Mouse (Mus musculus): ENCODE data around the gene Trim33. TPM values are rescaled to one million over a fixed set of nuclear protein-coding genes. Genes with fewer than 3 reads are reported as not detected.

The Trim33 gene
- total and polyA plus RNA-seq, 2 experiments from 2014 or later = 5.5 to 22.8 TPM

DNA sequence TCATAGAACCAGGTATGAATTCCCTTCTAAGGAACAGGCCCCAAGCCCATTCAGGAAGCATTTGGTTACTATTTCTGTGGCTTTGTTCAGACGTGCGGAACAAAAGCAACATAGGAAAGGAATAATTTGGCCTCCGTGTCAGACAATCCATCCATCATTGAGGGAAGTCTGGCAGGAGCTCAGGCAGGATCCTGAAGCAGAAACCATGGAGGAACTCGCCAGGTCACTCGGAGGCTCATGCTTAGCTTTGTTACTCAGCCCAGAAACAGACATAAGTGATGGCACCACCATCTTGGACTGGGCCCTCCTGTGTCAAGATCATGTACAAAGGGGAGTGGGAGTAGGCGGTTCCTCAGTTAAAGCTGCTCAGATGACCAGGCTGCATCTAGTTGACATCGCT is 82.1 kb downstream of the Trim33 start:
- 0 out of 2 replicates have a peak, but pooled peaks cover 4% of the 10 kb centered on the region for H3K36me3 ChIP-seq (replicated peaks; ENCODE audit: control insufficient read depth, insufficient read depth, low read length)
- H3K27me3 ChIP-seq (ENCODE audit: control insufficient read depth, insufficient read depth, low read length) = no peaks in the 10 kb centered on the region
- no peak overlapping the region for H3K27ac ChIP-seq (ENCODE audit: low read depth)
- no peaks in the 10 kb centered on the region for H3K9me3 ChIP-seq (replicated peaks; ENCODE audit: control insufficient read depth, low read length)
- H3K4me1 ChIP-seq (ENCODE audit: control insufficient read depth, insufficient read depth) = no peaks in the 10 kb centered on the region
- TF ChIP-seq EP300 (IDR thresholded peaks at IDR 0.05; ENCODE audit: low read depth) = no peak
- no peak overlapping the region for H3K9ac ChIP-seq (replicated peaks; ENCODE audit: low read depth, low read length)
- no peak for ATAC-seq (ENCODE audit: insufficient read depth, low read depth)
- H3K4me2 ChIP-seq (ENCODE audit: low read depth, low read length) = no peak overlapping the region
- no peak overlapping the region for H3K4me3 ChIP-seq (ENCODE audit: low read depth, low read length)
- WGBS = 80% methylated on average over 7 of the region's 7 CpGs
- DNase-seq (ENCODE audit: low spot score) = no peak

- no peak overlapping the region for H3K9ac ChIP-seq (replicated peaks; ENCODE audit: low read depth, low read length)
- H3K36me3 ChIP-seq (replicated peaks; ENCODE audit: control insufficient read depth, insufficient read depth, low read length) = no peaks in the 10 kb centered on the region
- H3K9me3 ChIP-seq (replicated peaks; ENCODE audit: control insufficient read depth, low read length) = no peaks in the 10 kb centered on the region
- TF ChIP-seq EP300 (IDR thresholded peaks at IDR 0.05; ENCODE audit: low read depth) (no peak), CTCF (IDR thresholded peaks at IDR 0.05; ENCODE audit: low read depth) (no peak)
- H3K4me3 ChIP-seq (ENCODE audit: low read depth, low read length) = no peak overlapping the region
- H3K4me2 ChIP-seq (ENCODE audit: low read depth, low read length) = no peak overlapping the region
- no peak for DNase-seq (ENCODE audit: low spot score)
- H3K27me3 ChIP-seq (ENCODE audit: control insufficient read depth, insufficient read depth, low read length) = no peaks in the 10 kb centered on the region
- no peaks in the 10 kb centered on the region for H3K4me1 ChIP-seq (ENCODE audit: control insufficient read depth, insufficient read depth)
- H3K27ac ChIP-seq (ENCODE audit: low read depth) = no peak overlapping the region
- WGBS = 84% methylated on average over 11 of the region's 11 CpGs
- ATAC-seq (ENCODE audit: insufficient read depth, low read depth) = no peak
These were observed 85.3 kb downstream of the Trim33 start for GRCm38 (mm10) chr3:103364182-103364945.

- 76% methylated on average over 11 of the region's 11 CpGs for WGBS
- H3K4me2 ChIP-seq (ENCODE audit: low read depth, low read length) = no peak overlapping the region
- ATAC-seq (ENCODE audit: insufficient read depth, low read depth) = no peak
These were observed 88.3 kb downstream of the Trim33 start for GRCm38 (mm10) chr3:103367176-103367970.

GRCm38 (mm10) chr3:103368731-103369130 is 89.6 kb downstream of the Trim33 start:
- no peaks in the 10 kb centered on the region for H3K36me3 ChIP-seq (replicated peaks; ENCODE audit: control insufficient read depth, insufficient read depth, low read length)
- DNase-seq (ENCODE audit: low spot score) (no peak), ATAC-seq (ENCODE audit: insufficient read depth, low read depth) (no peak)
- H3K27ac ChIP-seq (ENCODE audit: low read depth) = no peak overlapping the region
- H3K4me2 ChIP-seq (ENCODE audit: low read depth, low read length) = no peak overlapping the region
- TF ChIP-seq CTCF (IDR thresholded peaks at IDR 0.05; ENCODE audit: low read depth) (no peak), EP300 (IDR thresholded peaks at IDR 0.05; ENCODE audit: low read depth) (no peak)
- no peak overlapping the region for H3K9ac ChIP-seq (replicated peaks; ENCODE audit: low read depth, low read length)
- no peaks in the 10 kb centered on the region for H3K27me3 ChIP-seq (ENCODE audit: control insufficient read depth, insufficient read depth, low read length)
- H3K4me3 ChIP-seq (ENCODE audit: low read depth, low read length) = no peak overlapping the region
- H3K9me3 ChIP-seq (replicated peaks; ENCODE audit: control insufficient read depth, low read length) = no peaks in the 10 kb centered on the region
- no peaks in the 10 kb centered on the region for H3K4me1 ChIP-seq (ENCODE audit: control insufficient read depth, insufficient read depth)
- WGBS = 77% methylated on average over 3 of the region's 3 CpGs

More at GRCm38 (mm10) chr3:103367176-103367970, 88.3 kb downstream of the Trim33 start:
- Histone ChIP-seq H3K36me3 (replicated peaks; ENCODE audit: control insufficient read depth, insufficient read depth, low read length) (no peaks in the 10 kb centered on the region), H3K27me3 (ENCODE audit: control insufficient read depth, insufficient read depth, low read length) (no peaks in the 10 kb centered on the region), H3K4me3 (ENCODE audit: low read depth, low read length) (no peak overlapping the region), H3K27ac (ENCODE audit: low read depth) (no peak overlapping the region), H3K9me3 (replicated peaks; ENCODE audit: control insufficient read depth, low read length) (no peaks in the 10 kb centered on the region), H3K9ac (replicated peaks; ENCODE audit: low read depth, low read length) (no peak overlapping the region), H3K4me1 (ENCODE audit: control insufficient read depth, insufficient read depth) (no peaks in the 10 kb centered on the region)
- no peak for DNase-seq (ENCODE audit: low spot score)
- TF ChIP-seq EP300 (IDR thresholded peaks at IDR 0.05; ENCODE audit: low read depth) (no peak), CTCF (IDR thresholded peaks at IDR 0.05; ENCODE audit: low read depth) (no peak)

- Histone ChIP-seq H3K27me3 (ENCODE audit: control insufficient read depth, insufficient read depth, low read length) (no peaks in the 10 kb centered on the region), H3K27ac (ENCODE audit: low read depth) (no peak overlapping the region), H3K4me2 (ENCODE audit: low read depth, low read length) (no peak overlapping the region), H3K36me3 (replicated peaks; ENCODE audit: control insufficient read depth, insufficient read depth, low read length) (no peaks in the 10 kb centered on the region), H3K9ac (replicated peaks; ENCODE audit: low read depth, low read length) (no peak overlapping the region), H3K4me3 (ENCODE audit: low read depth, low read length) (no peak overlapping the region), H3K9me3 (replicated peaks; ENCODE audit: control insufficient read depth, low read length) (no peaks in the 10 kb centered on the region), H3K4me1 (ENCODE audit: control insufficient read depth, insufficient read depth) (no peaks in the 10 kb centered on the region)
- no peak for ATAC-seq (ENCODE audit: insufficient read depth, low read depth)
- TF ChIP-seq EP300 (IDR thresholded peaks at IDR 0.05; ENCODE audit: low read depth) (no peak), CTCF (IDR thresholded peaks at IDR 0.05; ENCODE audit: low read depth) (peak; percentile 60)
- no peak for DNase-seq (ENCODE audit: low spot score)
- 30% methylated on average over 8 of the region's 8 CpGs for WGBS
These were observed 94.9 kb downstream of the Trim33 start for GRCm38 (mm10) chr3:103374028-103374427.
